Mouse (Mus musculus) kidney, embryonic 16.5 days (tissue): ENCODE data around the gene Olfr597. TPM values are rescaled to one million over a fixed set of nuclear protein-coding genes. Genes with fewer than 3 reads are reported as not detected.
"Not testable (repeated sequence)": the region's sequence is repeated elsewhere in the genome, so short reads cannot be mapped to it uniquely, and the experiment has no call there.

ENCODE experiments used
- ATAC-seq: fragments of 200-750 bp; cut with Nextera tagmentation; 2 replicates; pipeline ENCODE4 v1.8.0; 2017; ENCODE audit warnings: moderate TSS enrichment; ENCODE audit not compliant: low FRiP score, low TSS enrichment
- H3K27ac ChIP-seq: fragments of 300-500 bp; sonication (generic); 2 replicates; pipeline ENCODE4 v1.5.1; 2014; ENCODE audit warnings: low read length
- H3K27me3 ChIP-seq: fragments of 300-500 bp; sonication (generic); 2 replicates; pipeline ENCODE4 v1.6.1; 2014; ENCODE audit warnings: low read length, control low read depth, mixed read lengths; ENCODE audit not compliant: insufficient read depth
- H3K36me3 ChIP-seq: fragments of 300-500 bp; sonication (generic); 2 replicates; pipeline ENCODE4 v1.6.1; 2014; ENCODE audit warnings: low read length, control low read depth, mixed read lengths; ENCODE audit not compliant: insufficient read depth
- H3K4me1 ChIP-seq: fragments of 300-500 bp; sonication (generic); 2 replicates; pipeline ENCODE4 v1.6.1; 2014; ENCODE audit warnings: low read length, control low read depth, mixed read lengths; ENCODE audit not compliant: insufficient read depth
- H3K4me2 ChIP-seq: fragments of 300-500 bp; sonication (generic); replicated peaks from 2 replicates; pipeline ENCODE4 v1.6.1; 2014; ENCODE audit warnings: low read depth, low read length
- H3K4me3 ChIP-seq: fragments of 300-500 bp; sonication (generic); 2 replicates; pipeline ENCODE4 v1.5.1; 2014; ENCODE audit warnings: mild to moderate bottlenecking, low read length
- H3K9ac ChIP-seq: fragments of 300-500 bp; sonication (generic); replicated peaks from 2 replicates; pipeline ENCODE4 v1.6.1; 2014; ENCODE audit warnings: low read length
- H3K9me3 ChIP-seq: fragments of 300-500 bp; sonication (generic); 2 replicates; pipeline ENCODE4 v1.6.1; 2016; ENCODE audit warnings: low read length, control low read depth
- WGBS: fragments of 180-500 bp; shearing (Covaris S2); extraction: QIAGEN DNeasy Blood & Tissue Kit; methylation state at CpG from one replicate; pipeline ENCODE4 v1.1.7; 2014; 5-methylcytosine and 5-hydroxymethylcytosine counted together
- microRNA-seq: library from miRNA; unstranded; fragments of <30 nt; microRNA quantifications from one replicate; pipeline ENCODE4, GENCODE M21; 2016
- polyA plus RNA-seq: library from polyadenylated mRNA; unstranded; fragments of >200 nt; fragmentation: Nextera tagmentation; extraction: Ambion mirVana; gene quantifications from 2 replicates; pipeline ENCODE4 v1.2.1, GENCODE M21; 2015

The Olfr597 gene
- polyA plus RNA-seq = not detected in 2 replicates

GRCm38 (mm10) chr7:103316015-103316414 lies at the start of gene Olfr597:
Gene Olfr597 (plus strand): TSS chr7:103316315.
- not testable (repeated sequence) for H3K9ac ChIP-seq, ATAC-seq, H3K27ac ChIP-seq, H3K36me3 ChIP-seq, H3K27me3 ChIP-seq, H3K4me1 ChIP-seq, H3K4me2 ChIP-seq, H3K4me3 ChIP-seq, H3K9me3 ChIP-seq
- WGBS = 89% methylated on average over 2 of the region's 2 CpGs

- not testable (repeated sequence) for H3K9me3 ChIP-seq, H3K27me3 ChIP-seq, H3K4me3 ChIP-seq, H3K27ac ChIP-seq, H3K9ac ChIP-seq, H3K36me3 ChIP-seq, ATAC-seq, H3K4me1 ChIP-seq, H3K4me2 ChIP-seq
- 87% methylated on average over 2 of the region's 2 CpGs for WGBS
Measured at GRCm38 (mm10) chr7:103305348-103305747, 10.8 kb upstream of the Olfr597 start, which contains the start of gene Olfr596. Gene Olfr596 (plus strand): TSS chr7:103305648.

GRCm38 (mm10) chr7:103323268-103323667 lies 7.2 kb downstream of the Olfr597 start, which contains the start of gene Olfr598:
Gene Olfr598 (plus strand): TSS chr7:103323568.
- H3K27ac ChIP-seq = no peak within 1 kb of the TSS
- no peaks in the 10 kb centered on the region for H3K4me1 ChIP-seq
- H3K9ac ChIP-seq = no peak within 1 kb of the TSS
- H3K27me3 ChIP-seq = no peaks in the 10 kb centered on the region
- H3K9me3 ChIP-seq = no peaks in the 10 kb centered on the region
- H3K4me3 ChIP-seq = no peak within 1 kb of the TSS
- H3K36me3 ChIP-seq = no peaks in the 10 kb centered on the region
- no peak within 1 kb of the TSS for H3K4me2 ChIP-seq
- no peak for ATAC-seq

- H3K9me3 ChIP-seq = no peaks in the 10 kb centered on the region
- 91% methylated on average over 1 of the region's 1 CpGs for WGBS
- no peak within 1 kb of the TSS for H3K4me3 ChIP-seq
- H3K4me2 ChIP-seq = no peak within 1 kb of the TSS
- H3K27ac ChIP-seq = no peak within 1 kb of the TSS
- H3K36me3 ChIP-seq = no peaks in the 10 kb centered on the region
- ATAC-seq = no peak
- no peaks in the 10 kb centered on the region for H3K27me3 ChIP-seq
- no peak within 1 kb of the TSS for H3K9ac ChIP-seq
- H3K4me1 ChIP-seq = no peaks in the 10 kb centered on the region
Measured at GRCm38 (mm10) chr7:103335617-103336016, 19.5 kb downstream of the Olfr597 start, which contains the start of gene Olfr599. Gene Olfr599 (plus strand): TSS chr7:103335917.

GRCm38 (mm10) chr7:103349569-103349968 lies 33.5 kb downstream of the Olfr597 start, which contains the start of gene Olfr600:
Gene Olfr600 (minus strand): TSS chr7:103349669.
- Histone ChIP-seq H3K4me3 (no peak within 1 kb of the TSS), H3K27ac (no peak within 1 kb of the TSS), H3K4me1 (no peaks in the 10 kb centered on the region), H3K9me3 (no peaks in the 10 kb centered on the region), H3K4me2 (no peak within 1 kb of the TSS), H3K36me3 (no peaks in the 10 kb centered on the region), H3K9ac (no peak within 1 kb of the TSS), H3K27me3 (no peaks in the 10 kb centered on the region)
- no peak for ATAC-seq

- Histone ChIP-seq H3K9me3 (no peaks in the 10 kb centered on the region), H3K4me1 (no peaks in the 10 kb centered on the region), H3K9ac (no peak within 1 kb of the TSS), H3K27me3 (no peaks in the 10 kb centered on the region), H3K36me3 (no peaks in the 10 kb centered on the region), H3K4me2 (no peak within 1 kb of the TSS), H3K4me3 (no peak within 1 kb of the TSS), H3K27ac (no peak within 1 kb of the TSS)
- ATAC-seq = no peak
- WGBS = 93% methylated on average over 1 of the region's 1 CpGs
Measured at GRCm38 (mm10) chr7:103362555-103362954, 46.4 kb downstream of the Olfr597 start, which contains the start of gene Olfr601. Gene Olfr601 (minus strand): TSS chr7:103362655.

Small RNA genes lying within 50 kb of the gene (microRNA-seq; reads per million reads assigned to microRNA genes)
- gene Gm23550 = not detected

Other genes with a start within 250 kb of the Olfr597 start
- gene Olfr584, start 234.4 kb upstream of the Olfr597 start, polyA plus RNA-seq = not detected in 2 replicates
- gene Olfr585, start 218.6 kb upstream of the Olfr597 start, polyA plus RNA-seq = not detected in 2 replicates
- not detected in 2 replicates for gene Olfr586, start 190.7 kb upstream of the Olfr597 start, polyA plus RNA-seq
- not detected in 2 replicates for gene Olfr588-ps1, start 175.4 kb upstream of the Olfr597 start, polyA plus RNA-seq
- gene Olfr589, start 160.0 kb upstream of the Olfr597 start, polyA plus RNA-seq = not detected in 2 replicates
- not detected in 2 replicates for gene Olfr591, start 138.0 kb upstream of the Olfr597 start, polyA plus RNA-seq
- gene Olfr592, start 131.5 kb upstream of the Olfr597 start, polyA plus RNA-seq = not detected in 2 replicates
- not detected in 2 replicates for gene Olfr593, start 104.5 kb upstream of the Olfr597 start, polyA plus RNA-seq
- not detected in 2 replicates for gene Olfr594, start 99.3 kb upstream of the Olfr597 start, polyA plus RNA-seq
- not detected in 2 replicates for gene Usp17ld, start 63.8 kb upstream of the Olfr597 start, polyA plus RNA-seq
- not detected in 2 replicates for gene Olfr596, start 10.7 kb upstream of the Olfr597 start, polyA plus RNA-seq
- gene Olfr598, start 7.3 kb downstream of the Olfr597 start, polyA plus RNA-seq = not detected in 2 replicates
- gene Olfr599, start 19.6 kb downstream of the Olfr597 start, polyA plus RNA-seq = not detected in 2 replicates
- not detected in 2 replicates for gene Olfr600, start 33.4 kb downstream of the Olfr597 start, polyA plus RNA-seq
- not detected in 2 replicates for gene Olfr601, start 46.3 kb downstream of the Olfr597 start, polyA plus RNA-seq
- not detected in 2 replicates for gene Olfr603, start 69.9 kb downstream of the Olfr597 start, polyA plus RNA-seq
- gene Usp17lc, start 98.8 kb downstream of the Olfr597 start, polyA plus RNA-seq = not detected in 2 replicates
- not detected in 2 replicates for gene Olfr605, start 129.1 kb downstream of the Olfr597 start, polyA plus RNA-seq
- not detected in 2 replicates for gene Olfr606, start 132.7 kb downstream of the Olfr597 start, polyA plus RNA-seq
- not detected in 2 replicates for gene Olfr607, start 147.8 kb downstream of the Olfr597 start, polyA plus RNA-seq
- gene Olfr608, start 153.6 kb downstream of the Olfr597 start, polyA plus RNA-seq = not detected in 2 replicates
- not detected in 2 replicates for gene Olfr609, start 181.7 kb downstream of the Olfr597 start, polyA plus RNA-seq
- not detected in 2 replicates for gene Olfr610, start 195.8 kb downstream of the Olfr597 start, polyA plus RNA-seq
- not detected in 2 replicates for gene Olfr611, start 204.5 kb downstream of the Olfr597 start, polyA plus RNA-seq
- not detected in 2 replicates for gene Olfr612, start 226.4 kb downstream of the Olfr597 start, polyA plus RNA-seq
- not detected in 2 replicates for gene Olfr613, start 231.8 kb downstream of the Olfr597 start, polyA plus RNA-seq
- gene Olfr615, start 239.8 kb downstream of the Olfr597 start, polyA plus RNA-seq = not detected in 2 replicates